Mouse (Mus musculus): ENCODE measurements around the gene Rab4a.

Gene Rab4a

DNA sequence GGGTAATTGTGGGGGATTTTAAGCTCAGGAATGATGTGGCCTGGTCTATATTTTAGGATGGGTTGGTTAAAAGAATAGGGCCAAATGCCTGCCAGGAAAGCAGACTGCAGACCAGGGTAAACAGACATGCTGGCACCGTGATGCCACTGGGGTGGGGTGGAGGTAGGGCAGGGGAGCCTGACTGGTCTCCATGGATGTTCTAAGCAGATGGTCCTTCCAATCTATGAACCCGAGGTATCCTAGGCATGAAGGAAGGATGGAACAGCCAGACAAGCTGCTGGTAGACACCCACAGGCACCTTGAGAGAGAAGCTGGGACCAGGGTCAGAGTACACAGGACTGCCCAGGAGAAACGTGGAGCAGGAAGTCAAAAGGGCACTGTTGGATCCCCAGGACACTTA is 41.8 kb downstream of the Rab4a start:
- DNase-seq (ENCODE audit: low spot score) = no peak

- no peak for DNase-seq (ENCODE audit: low spot score)
Observed at GRCm38 (mm10) chr8:123849352-123849751, 43.6 kb downstream of the Rab4a start.

DNA sequence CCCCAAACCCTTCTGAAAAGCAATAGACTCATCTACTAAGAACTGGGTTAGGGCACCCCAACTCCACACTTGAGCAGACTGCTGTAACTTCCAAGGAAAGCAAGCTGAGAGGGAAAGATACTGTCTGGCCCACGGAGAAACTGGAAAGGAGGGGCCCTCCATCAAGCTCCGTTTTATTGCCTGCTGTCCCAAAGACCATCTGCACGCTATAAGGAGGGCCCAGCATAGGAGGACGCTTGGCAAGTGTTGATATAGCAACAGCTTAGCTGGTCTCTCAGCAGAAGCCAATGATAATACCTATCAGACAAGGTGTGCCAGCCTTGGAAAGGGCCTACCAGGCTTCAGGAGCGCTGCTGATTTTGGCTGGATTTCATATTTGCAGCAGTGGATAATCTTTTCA is 45.8 kb downstream of the Rab4a start:
- DNase-seq (ENCODE audit: low spot score) = no peak

GRCm38 (mm10) chr8:123854252-123854651 is 48.5 kb downstream of the Rab4a start:
- DNase-seq (ENCODE audit: low spot score) = no peak

- no peak for DNase-seq (ENCODE audit: low spot score)
Observed at GRCm38 (mm10) chr8:123854733-123855475, 49.1 kb downstream of the Rab4a start.

- no peak for DNase-seq (ENCODE audit: low spot score)
Observed at GRCm38 (mm10) chr8:123857361-123857760, 51.6 kb downstream of the Rab4a start.

DNA sequence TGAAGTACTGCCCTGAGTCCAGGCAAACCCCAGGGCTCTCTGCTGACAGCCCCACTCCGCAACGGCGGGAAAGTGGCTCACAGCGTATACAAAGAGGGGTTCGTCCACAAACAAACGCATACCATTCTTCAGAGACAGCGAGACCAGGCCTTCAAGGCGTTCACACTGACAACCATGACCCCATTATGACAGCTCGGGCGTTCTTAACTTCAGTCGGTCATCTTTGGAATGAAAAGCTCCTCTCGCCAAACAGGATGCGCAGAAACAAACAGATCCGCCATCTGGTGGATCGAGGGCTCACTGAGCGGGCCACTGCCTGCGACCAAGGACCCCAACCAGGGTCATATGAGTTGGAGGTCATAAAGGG is 52.8 kb downstream of the Rab4a start:
- no peak for DNase-seq (ENCODE audit: low spot score)

DNA sequence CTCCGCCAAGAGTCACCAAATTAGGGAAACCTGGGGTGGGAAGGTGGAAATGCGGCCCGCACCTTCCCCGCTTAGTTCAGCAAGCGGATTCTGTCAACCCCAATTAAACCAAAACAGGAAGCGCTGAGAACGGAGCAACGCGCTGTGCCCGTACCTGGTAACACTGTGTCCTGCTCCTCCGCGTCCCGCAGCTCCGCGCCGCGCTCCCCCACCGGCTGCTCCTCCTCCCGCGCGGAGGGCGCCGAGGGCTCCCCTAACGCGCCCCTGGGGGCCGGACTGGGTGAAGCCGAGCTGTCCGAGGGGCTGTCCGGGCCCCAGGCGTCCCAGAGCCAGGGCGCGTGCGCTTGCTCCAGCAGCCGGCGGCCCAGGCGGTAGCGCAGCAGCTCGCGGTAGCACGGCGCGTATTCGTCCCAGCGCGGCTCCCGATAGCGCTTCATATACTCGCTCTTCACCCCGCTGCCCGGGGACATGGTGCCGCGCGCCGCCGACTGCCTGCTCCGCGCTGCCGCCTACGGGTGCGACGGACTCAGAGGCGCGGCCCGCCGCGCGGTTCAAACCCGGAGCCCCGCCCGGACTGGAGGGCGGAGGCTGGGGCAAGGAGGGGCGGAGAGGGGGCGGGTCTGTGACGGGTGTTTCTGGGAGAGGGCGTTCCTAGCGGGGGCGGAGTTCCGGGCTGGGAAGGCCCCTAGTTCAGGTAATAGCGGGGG is 53.3 kb downstream of the Rab4a start:
- DNase-seq (ENCODE audit: low spot score) = peak; percentile 82

GRCm38 (mm10) chr8:123859648-123860259 is 54.0 kb downstream of the Rab4a start, which contains the start of gene Ccsap:
TSS of gene Ccsap (minus strand) at chr8:123860209.
- DNase-seq (ENCODE audit: low spot score) = peak; percentile 34

DNA sequence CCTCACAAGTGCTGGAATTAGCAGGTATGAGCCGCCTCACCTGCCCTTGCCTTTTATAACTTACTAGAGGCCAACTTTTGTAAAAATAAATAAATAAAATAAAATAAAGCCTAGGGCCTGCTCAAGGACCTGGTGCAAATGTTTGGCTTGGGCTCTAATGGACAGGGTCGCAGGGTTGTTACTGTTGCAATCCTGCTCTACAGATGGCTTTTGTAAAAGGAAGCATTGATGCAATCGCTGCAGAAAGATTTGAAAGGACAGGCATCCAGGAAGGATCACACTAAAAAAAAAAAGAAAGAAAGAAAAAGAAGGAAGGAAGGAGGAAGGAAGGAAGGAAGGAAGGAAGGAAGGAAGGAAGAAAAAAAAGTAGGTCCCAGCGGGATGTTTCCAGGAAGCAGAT is 54.6 kb downstream of the Rab4a start:
- no peak for DNase-seq (ENCODE audit: low spot score)

- DNase-seq (ENCODE audit: low spot score) = no peak
Observed at GRCm38 (mm10) chr8:123865786-123866185, 60.0 kb downstream of the Rab4a start.

- no peak for DNase-seq (ENCODE audit: low spot score)
Observed at GRCm38 (mm10) chr8:123866971-123867370, 61.2 kb downstream of the Rab4a start.

DNA sequence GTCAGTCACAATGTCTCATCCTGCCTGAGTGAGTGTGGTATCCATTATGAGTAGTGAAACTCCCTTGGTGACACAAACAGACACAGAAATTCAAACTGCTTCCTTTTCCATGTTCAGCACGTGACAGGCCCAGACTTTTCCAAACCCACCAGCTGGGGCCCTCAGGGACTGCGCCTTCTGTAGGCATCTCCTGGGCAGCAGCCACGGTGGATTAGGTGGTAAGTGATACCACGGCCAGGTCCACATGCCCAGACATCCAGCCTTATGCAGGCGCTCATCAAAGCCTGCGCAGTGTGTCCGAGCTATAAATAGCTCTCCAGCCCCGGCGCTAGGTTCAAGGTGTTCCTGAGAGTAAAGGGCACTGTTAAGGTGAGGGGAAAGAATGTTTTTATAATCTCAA is 66.3 kb downstream of the Rab4a start:
- no peak for DNase-seq (ENCODE audit: low spot score)

- no peak for DNase-seq (ENCODE audit: low spot score)
Observed at GRCm38 (mm10) chr8:123873364-123873763, 67.6 kb downstream of the Rab4a start.

DNA sequence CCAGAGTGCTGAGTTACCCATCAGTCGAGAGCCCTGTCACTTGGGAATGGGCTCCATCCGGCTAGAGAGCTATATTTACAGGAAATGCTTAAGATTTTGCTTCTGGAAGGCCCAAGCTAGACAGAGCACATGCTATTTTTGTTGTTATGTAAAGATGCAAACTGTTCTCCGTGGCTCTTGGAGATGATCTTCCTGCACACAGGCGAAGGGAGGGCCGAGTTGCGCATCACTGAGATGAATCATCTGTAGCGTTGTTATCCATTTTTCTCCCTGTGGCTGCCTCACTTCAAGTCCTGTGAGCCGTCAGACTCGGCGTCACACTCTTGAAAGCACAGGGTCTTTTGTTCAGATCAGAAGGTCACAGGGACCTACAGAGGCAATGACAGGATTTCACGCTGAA is 68.5 kb downstream of the Rab4a start:
- DNase-seq (ENCODE audit: low spot score) = no peak

- DNase-seq (ENCODE audit: low spot score) = no peak
Observed at GRCm38 (mm10) chr8:123877865-123878264, 72.1 kb downstream of the Rab4a start.

- no peak for DNase-seq (ENCODE audit: low spot score)
Observed at GRCm38 (mm10) chr8:123880271-123880670, 74.5 kb downstream of the Rab4a start.

DNA sequence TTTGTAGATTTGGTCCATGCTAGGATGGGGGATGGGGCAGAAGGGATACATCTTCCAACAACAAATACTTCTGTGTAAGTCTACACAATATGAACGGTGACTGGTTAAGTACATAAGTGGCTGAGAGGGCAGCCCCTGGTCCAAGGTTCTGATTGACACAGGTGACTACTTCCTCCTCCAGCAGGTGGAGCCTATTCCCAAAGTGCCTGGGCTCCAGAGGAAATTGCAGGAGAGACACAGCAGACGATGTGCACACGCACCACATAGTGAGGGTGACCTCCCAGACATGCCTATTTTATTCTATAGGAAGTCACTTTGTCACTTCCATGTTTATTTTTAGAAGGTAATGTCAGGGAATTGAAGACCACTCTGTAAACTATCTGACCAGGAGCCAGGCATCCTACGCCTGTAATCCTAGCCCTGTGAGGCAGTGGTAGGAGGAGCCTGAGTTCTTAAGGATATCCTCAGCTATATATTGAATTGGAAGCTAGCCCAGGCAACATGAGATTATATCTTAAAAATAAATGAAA is 75.1 kb downstream of the Rab4a start:
- DNase-seq (ENCODE audit: low spot score) = no peak

DNA sequence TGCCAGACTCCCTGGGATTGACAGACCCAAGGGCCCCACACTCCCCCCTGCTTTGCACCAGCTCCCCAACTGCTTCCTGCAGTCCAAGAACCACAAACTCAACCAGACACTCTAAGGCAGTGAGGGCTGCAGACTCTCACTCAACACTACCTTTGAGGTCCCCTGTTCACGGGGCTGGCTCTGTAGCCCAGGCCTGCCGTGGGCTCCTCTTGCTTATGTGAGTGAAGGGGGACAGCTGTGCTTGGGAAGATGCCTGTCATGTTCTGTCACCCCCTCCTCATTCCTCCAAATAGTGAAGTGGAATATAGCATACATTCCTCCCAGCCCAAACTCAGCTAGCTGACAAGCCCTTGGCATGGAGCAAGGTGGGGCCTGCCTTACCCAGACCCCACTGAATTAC is 76.6 kb downstream of the Rab4a start:
- no peak for DNase-seq (ENCODE audit: low spot score)

- no peak for DNase-seq (ENCODE audit: low spot score)
Observed at GRCm38 (mm10) chr8:123883094-123883493, 77.3 kb downstream of the Rab4a start.
